Mouse (Mus musculus) limb, embryonic 15.5 days (tissue): ENCODE data around the gene Elk1. TPM values are rescaled to one million over a fixed set of nuclear protein-coding genes. Genes with fewer than 3 reads are reported as not detected.

ENCODE experiments used
- ATAC-seq: fragments of 200-750 bp; cut with Nextera tagmentation; 2 replicates; pipeline ENCODE4 v1.8.0; 2017; ENCODE audit warnings: low read depth, moderate TSS enrichment; ENCODE audit not compliant: insufficient number of reproducible peaks, low FRiP score, low TSS enrichment
- H3K27ac ChIP-seq: fragments of 300-500 bp; sonication (generic); 2 replicates; pipeline ENCODE4 v1.5.1; 2015; ENCODE audit warnings: moderate library complexity, mild to moderate bottlenecking, inconsistent platforms
- H3K27me3 ChIP-seq: fragments of 300-500 bp; sonication (generic); 2 replicates; pipeline ENCODE4 v1.6.1; 2015; ENCODE audit warnings: inconsistent platforms
- H3K36me3 ChIP-seq: fragments of 300-500 bp; sonication (generic); 2 replicates; pipeline ENCODE4 v1.6.1; 2015; ENCODE audit warnings: inconsistent platforms
- H3K4me1 ChIP-seq: fragments of 300-500 bp; sonication (generic); 2 replicates; pipeline ENCODE4 v1.6.1; 2015; ENCODE audit warnings: inconsistent platforms
- H3K4me2 ChIP-seq: fragments of 300-500 bp; sonication (generic); 2 replicates; pipeline ENCODE4 v1.6.1; 2015; ENCODE audit warnings: mild to moderate bottlenecking, inconsistent platforms
- H3K4me3 ChIP-seq: fragments of 300-500 bp; sonication (generic); 2 replicates; pipeline ENCODE4 v1.5.1; 2015; ENCODE audit warnings: mild to moderate bottlenecking, inconsistent platforms
- H3K9ac ChIP-seq: fragments of 300-500 bp; sonication (generic); 2 replicates; pipeline ENCODE4 v1.6.1; 2015; ENCODE audit warnings: inconsistent platforms
- H3K9me3 ChIP-seq: fragments of 300-500 bp; sonication (generic); 2 replicates; pipeline ENCODE4 v1.6.1; 2016; ENCODE audit warnings: inconsistent platforms
- WGBS: fragments of 180-500 bp; shearing (Covaris S2); methylation state at CpG from one replicate; pipeline ENCODE4 v1.1.7; 2015; 5-methylcytosine and 5-hydroxymethylcytosine counted together
- polyA plus RNA-seq: library from polyadenylated mRNA; unstranded; fragments of >200 nt; fragmentation: Nextera tagmentation; extraction: Ambion mirVana; gene quantifications from 2 replicates; pipeline ENCODE4 v1.2.1, GENCODE M21; 2015

The Elk1 gene
- polyA plus RNA-seq, 1 experiment from 2014 or later = 14.4 TPM

- Histone ChIP-seq H3K9me3 (no peaks in the 10 kb centered on the region), H3K4me1 (peaks cover 5% of the 10 kb centered on the region), H3K27me3 (peaks cover 2% of the 10 kb centered on the region; the same call in 1 of the 2 replicates), H3K36me3 (no peaks in the 10 kb centered on the region), H3K4me2 (peak overlapping the region; percentile 84), H3K9ac (no peak overlapping the region), H3K27ac (no peak overlapping the region), H3K4me3 (peak overlapping the region; percentile 41)
- 16% methylated on average over 46 of the region's 49 CpGs for WGBS
- peak; percentile 44; the same call in 1 of the 2 replicates for ATAC-seq
These were observed 30.1 kb downstream of the Elk1 start for GRCm38 (mm10) chrX:20920249-20920843.

- Histone ChIP-seq H3K27me3 (0 out of 2 replicates have a peak, but pooled peaks cover 2% of the 10 kb centered on the region), H3K4me1 (no peaks in the 10 kb centered on the region), H3K9ac (no peak overlapping the region), H3K9me3 (no peaks in the 10 kb centered on the region), H3K4me3 (no peak overlapping the region), H3K4me2 (no peak overlapping the region), H3K36me3 (no peaks in the 10 kb centered on the region), H3K27ac (no peak overlapping the region)
- ATAC-seq = no peak
These were observed 35.3 kb downstream of the Elk1 start for GRCm38 (mm10) chrX:20915075-20915474.

- Histone ChIP-seq H3K27me3 (no peaks in the 10 kb centered on the region), H3K9ac (no peak overlapping the region), H3K36me3 (no peaks in the 10 kb centered on the region), H3K4me3 (no peak overlapping the region), H3K9me3 (no peaks in the 10 kb centered on the region), H3K27ac (no peak overlapping the region), H3K4me2 (no peak overlapping the region), H3K4me1 (no peaks in the 10 kb centered on the region)
- WGBS = 79% methylated on average over 6 of the region's 6 CpGs
- ATAC-seq = no peak
These were observed 36.7 kb downstream of the Elk1 start for GRCm38 (mm10) chrX:20913726-20914125.

DNA sequence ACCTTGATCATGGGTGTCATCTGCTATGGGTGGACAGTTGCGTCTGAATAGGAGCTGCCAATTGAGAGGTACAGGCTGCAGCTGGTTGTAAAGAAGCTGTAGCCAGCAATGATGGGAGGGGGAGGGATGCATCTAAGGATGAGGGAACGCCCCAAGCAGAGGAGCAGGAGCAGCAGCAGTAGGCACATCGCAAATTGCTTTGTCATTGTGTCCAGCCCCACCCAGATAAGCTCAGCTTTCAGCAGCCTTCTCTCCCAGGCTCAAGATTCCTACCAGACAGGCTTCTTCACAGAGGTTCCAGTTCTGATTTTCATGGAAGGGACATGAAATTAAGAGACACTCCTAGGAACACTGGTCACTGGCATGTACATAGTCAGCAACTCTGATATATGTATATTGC is 40.3 kb downstream of the Elk1 start:
- Histone ChIP-seq H3K4me1 (no peaks in the 10 kb centered on the region), H3K36me3 (no peaks in the 10 kb centered on the region), H3K27me3 (no peaks in the 10 kb centered on the region), H3K9ac (no peak overlapping the region), H3K27ac (no peak overlapping the region), H3K4me2 (no peak overlapping the region), H3K4me3 (no peak overlapping the region), H3K9me3 (no peaks in the 10 kb centered on the region)
- 29% methylated on average over 3 of the region's 3 CpGs for WGBS
- ATAC-seq = no peak

Other genes with a start within 250 kb of the Elk1 start
- 45.3 and 45.6 TPM in 2 replicates for gene Usp11, start 246.7 kb downstream of the Elk1 start, polyA plus RNA-seq
- 107 and 111 TPM in 2 replicates for gene Araf, start 152.8 kb downstream of the Elk1 start, polyA plus RNA-seq
- 36.0 and 41.1 TPM in 2 replicates for gene Timp1, start 80.4 kb downstream of the Elk1 start, polyA plus RNA-seq
- 0.32 and 0.35 TPM in 2 replicates for gene Syn1, start 29.6 kb downstream of the Elk1 start, polyA plus RNA-seq
- gene Cfp, start 19.1 kb downstream of the Elk1 start, polyA plus RNA-seq = 7.7 and 8.4 TPM in 2 replicates
- gene Uxt, start 11.4 kb upstream of the Elk1 start, polyA plus RNA-seq = 44.3 and 47.3 TPM in 2 replicates
- gene Zfp182, start 111.7 kb upstream of the Elk1 start, polyA plus RNA-seq = 6.2 and 7.4 TPM in 2 replicates
- gene Spaca5, start 117.8 kb upstream of the Elk1 start, polyA plus RNA-seq = not detected in 2 replicates
- gene Zfp300, start 138.9 kb upstream of the Elk1 start, polyA plus RNA-seq = 1.8 and 2.7 TPM in 2 replicates
- gene Ssxa1, start 165.2 kb upstream of the Elk1 start, polyA plus RNA-seq = not detected in 2 replicates
- not detected in 2 replicates for gene Gm21876, start 225.0 kb upstream of the Elk1 start, polyA plus RNA-seq